Mouse (Mus musculus) midbrain, postnatal 0 days (tissue): Measurements from ENCODE around the gene Map7. TPM values are rescaled to one million over a fixed set of nuclear protein-coding genes. Genes with fewer than 3 reads are reported as not detected.
A peak's percentile ranks its signal among the peaks of the same experiment; 100 is the strongest.

Experiments used
- ATAC-seq: fragments of 200-750 bp; cut with Nextera tagmentation; 2 replicates; pipeline ENCODE4 v1.8.0; 2017; ENCODE audit warnings: moderate number of reproducible peaks, mild to moderate bottlenecking, moderate TSS enrichment, moderate library complexity; ENCODE audit not compliant: low FRiP score
- DNase-seq: peaks from one replicate; pipeline ENCODE4 v3.0.0-alpha.2; 2015; ENCODE audit warnings: low spot score
- H3K27ac ChIP-seq: fragments of 300-500 bp; sonication (generic); 2 replicates; pipeline ENCODE4 v1.5.1; 2014; ENCODE audit warnings: low read depth, mild to moderate bottlenecking, low read length, mixed read lengths
- H3K27me3 ChIP-seq: fragments of 300-500 bp; sonication (generic); 2 replicates; pipeline ENCODE4 v1.6.1; 2014; ENCODE audit warnings: low read length, control low read depth, mixed read lengths; ENCODE audit not compliant: insufficient read depth
- H3K36me3 ChIP-seq: fragments of 300-500 bp; sonication (generic); 2 replicates; pipeline ENCODE4 v1.6.1; 2014; ENCODE audit warnings: low read length, control low read depth, mixed read lengths; ENCODE audit not compliant: insufficient read depth
- H3K4me1 ChIP-seq: fragments of 300-500 bp; sonication (generic); 2 replicates; pipeline ENCODE4 v1.6.1; 2014; ENCODE audit warnings: mild to moderate bottlenecking, control low read depth, antibody characterized with exemption, low read length, mixed read lengths; ENCODE audit not compliant: insufficient read depth
- H3K4me2 ChIP-seq: fragments of 300-500 bp; sonication (generic); 2 replicates; pipeline ENCODE4 v1.6.1; 2014; ENCODE audit warnings: low read depth, mild to moderate bottlenecking, low read length, mixed read lengths; ENCODE audit not compliant: poor library complexity, severe bottlenecking
- H3K4me3 ChIP-seq: fragments of 300-500 bp; sonication (generic); 2 replicates; pipeline ENCODE4 v1.5.1; 2014; ENCODE audit warnings: low read depth, mild to moderate bottlenecking, low read length, moderate library complexity
- H3K9ac ChIP-seq: fragments of 300-500 bp; sonication (generic); replicated peaks from 2 replicates; pipeline ENCODE4 v1.6.1; 2014; ENCODE audit warnings: mild to moderate bottlenecking, low read length, moderate library complexity, mixed read lengths; ENCODE audit not compliant: poor library complexity, severe bottlenecking
- H3K9me3 ChIP-seq: fragments of 300-500 bp; sonication (generic); 2 replicates; pipeline ENCODE4 v1.6.1; 2016; ENCODE audit warnings: low read length, control low read depth
- CTCF ChIP-seq: IDR thresholded peaks from 2 replicates; pipeline ENCODE4 v1.5.1; 2016; ENCODE audit warnings: antibody characterized with exemption, mild to moderate bottlenecking
- WGBS: fragments of 180-500 bp; shearing (Covaris S2); extraction: QIAGEN DNeasy Blood & Tissue Kit; methylation state at CpG from one replicate; pipeline ENCODE4 v1.1.7; 2014; 5-methylcytosine and 5-hydroxymethylcytosine counted together
- polyA plus RNA-seq: library from polyadenylated mRNA; unstranded; fragments of >200 nt; fragmentation: Nextera tagmentation; extraction: Ambion mirVana; gene quantifications from 2 replicates; pipeline ENCODE4 v1.2.1, GENCODE M21; 2015
- total RNA-seq: library from RNA; depleted of rRNA; stranded (reverse); fragments of >200 nt; gene quantifications from 2 replicates; pipeline ENCODE4 v1.2.3, GENCODE M21; 2014

Map7 gene
- total and polyA plus RNA-seq, 2 experiments from 2014 or later: 8.3 to 8.7 TPM

GRCm38 (mm10) chr10:20169182-20169674 lies 21.0 kb downstream of the Map7 start:
- WGBS: 86% methylated on average over 3 of the region's 3 CpGs
- H3K4me2 ChIP-seq: no peak overlapping the region
- no peaks in the 10 kb centered on the region for H3K36me3 ChIP-seq
- no peak overlapping the region for H3K4me3 ChIP-seq
- H3K9me3 ChIP-seq: no peaks in the 10 kb centered on the region
- no peaks in the 10 kb centered on the region for H3K27me3 ChIP-seq
- peaks cover 6% of the 10 kb centered on the region for H3K4me1 ChIP-seq
- H3K27ac ChIP-seq: no peak overlapping the region
- DNase-seq (no peak), ATAC-seq (no peak)
- no peak overlapping the region for H3K9ac ChIP-seq
- no peak for TF ChIP-seq CTCF

GRCm38 (mm10) chr10:20169927-20170604 lies 21.8 kb downstream of the Map7 start:
- H3K9me3 ChIP-seq: no peaks in the 10 kb centered on the region
- H3K36me3 ChIP-seq: no peaks in the 10 kb centered on the region
- H3K27ac ChIP-seq: 0 out of 2 replicates have a peak overlapping the region, but pooled peaks have one; percentile 9
- H3K9ac ChIP-seq: peak overlapping the region; percentile 52
- 17% methylated on average over 19 of the region's 19 CpGs for WGBS
- DNase-seq (peak; percentile 40), ATAC-seq (0 out of 2 replicates have a peak, but pooled peaks have one; percentile 14)
- H3K4me3 ChIP-seq: peak overlapping the region; percentile 34
- H3K4me1 ChIP-seq: peaks cover 6% of the 10 kb centered on the region
- H3K27me3 ChIP-seq: no peaks in the 10 kb centered on the region
- H3K4me2 ChIP-seq: peak overlapping the region; percentile 76
- no peak for TF ChIP-seq CTCF

- TF ChIP-seq CTCF: peak; percentile 96
- no peaks in the 10 kb centered on the region for H3K27me3 ChIP-seq
Measured at GRCm38 (mm10) chr10:20170605-20171088, 22.4 kb downstream of the Map7 start.

GRCm38 (mm10) chr10:20171209-20171608 lies 22.9 kb downstream of the Map7 start:
- TF ChIP-seq CTCF: no peak
- peak; percentile 26; the same call in 1 of the 2 replicates for ATAC-seq
- H3K4me1 ChIP-seq: peaks cover 6% of the 10 kb centered on the region

More at GRCm38 (mm10) chr10:20170605-20171088, 22.4 kb downstream of the Map7 start:
- DNase-seq (peak; percentile 95), ATAC-seq (peak; percentile 97)
- H3K27ac ChIP-seq: peak overlapping the region; percentile 63
- no peaks in the 10 kb centered on the region for H3K36me3 ChIP-seq
- peaks cover 6% of the 10 kb centered on the region for H3K4me1 ChIP-seq
- 11% methylated on average over 11 of the region's 11 CpGs for WGBS
- peak overlapping the region; percentile 34 for H3K4me3 ChIP-seq
- H3K4me2 ChIP-seq: peak overlapping the region; percentile 76
- H3K9me3 ChIP-seq: no peaks in the 10 kb centered on the region
- peak overlapping the region; percentile 52 for H3K9ac ChIP-seq

GRCm38 (mm10) chr10:20171756-20172155 lies 23.5 kb downstream of the Map7 start:
- Histone ChIP-seq H3K9me3 (no peaks in the 10 kb centered on the region), H3K27ac (no peak overlapping the region), H3K36me3 (no peaks in the 10 kb centered on the region), H3K27me3 (no peaks in the 10 kb centered on the region), H3K9ac (0 out of 2 replicates have a peak overlapping the region, but pooled peaks have one; percentile 36), H3K4me2 (peak overlapping the region; percentile 76), H3K4me3 (peak overlapping the region; percentile 34; the same call in 1 of the 2 replicates), H3K4me1 (peaks cover 6% of the 10 kb centered on the region)
- no peak for TF ChIP-seq CTCF
- no peak for ATAC-seq
- WGBS: 39% methylated on average over 4 of the region's 4 CpGs
- DNase-seq: no peak

More at GRCm38 (mm10) chr10:20171209-20171608, 22.9 kb downstream of the Map7 start:
- H3K4me2 ChIP-seq: peak overlapping the region; percentile 76
- no peaks in the 10 kb centered on the region for H3K36me3 ChIP-seq
- no peaks in the 10 kb centered on the region for H3K27me3 ChIP-seq
- H3K27ac ChIP-seq: peak overlapping the region; percentile 63
- DNase-seq: no peak
- H3K4me3 ChIP-seq: peak overlapping the region; percentile 34
- peak overlapping the region; percentile 52 for H3K9ac ChIP-seq
- no peaks in the 10 kb centered on the region for H3K9me3 ChIP-seq
- 34% methylated on average over 12 of the region's 12 CpGs for WGBS

- DNase-seq (no peak), ATAC-seq (no peak)
- no peaks in the 10 kb centered on the region for H3K27me3 ChIP-seq
- no peak for TF ChIP-seq CTCF
- H3K9me3 ChIP-seq: no peaks in the 10 kb centered on the region
- no peak overlapping the region for H3K9ac ChIP-seq
- 77% methylated on average over 4 of the region's 4 CpGs for WGBS
- H3K4me3 ChIP-seq: no peak overlapping the region
- no peaks in the 10 kb centered on the region for H3K36me3 ChIP-seq
- peaks cover 6% of the 10 kb centered on the region for H3K4me1 ChIP-seq
- H3K4me2 ChIP-seq: no peak overlapping the region
- H3K27ac ChIP-seq: no peak overlapping the region
Measured at GRCm38 (mm10) chr10:20173733-20174132, 25.5 kb downstream of the Map7 start.
